Mouse (Mus musculus) thymus, postnatal 25 days (tissue): Measurements from ENCODE around the gene Gys1.
A peak's percentile ranks its signal among the peaks of the same experiment; 100 is the strongest.
"Not testable (repeated sequence)": the region's sequence is repeated elsewhere in the genome, so short reads cannot be mapped to it uniquely, and the experiment has no call there.

Source experiments
- DNase-seq: peaks from one replicate; pipeline ENCODE4 v3.0.0; 2022

Gys1 gene

DNA sequence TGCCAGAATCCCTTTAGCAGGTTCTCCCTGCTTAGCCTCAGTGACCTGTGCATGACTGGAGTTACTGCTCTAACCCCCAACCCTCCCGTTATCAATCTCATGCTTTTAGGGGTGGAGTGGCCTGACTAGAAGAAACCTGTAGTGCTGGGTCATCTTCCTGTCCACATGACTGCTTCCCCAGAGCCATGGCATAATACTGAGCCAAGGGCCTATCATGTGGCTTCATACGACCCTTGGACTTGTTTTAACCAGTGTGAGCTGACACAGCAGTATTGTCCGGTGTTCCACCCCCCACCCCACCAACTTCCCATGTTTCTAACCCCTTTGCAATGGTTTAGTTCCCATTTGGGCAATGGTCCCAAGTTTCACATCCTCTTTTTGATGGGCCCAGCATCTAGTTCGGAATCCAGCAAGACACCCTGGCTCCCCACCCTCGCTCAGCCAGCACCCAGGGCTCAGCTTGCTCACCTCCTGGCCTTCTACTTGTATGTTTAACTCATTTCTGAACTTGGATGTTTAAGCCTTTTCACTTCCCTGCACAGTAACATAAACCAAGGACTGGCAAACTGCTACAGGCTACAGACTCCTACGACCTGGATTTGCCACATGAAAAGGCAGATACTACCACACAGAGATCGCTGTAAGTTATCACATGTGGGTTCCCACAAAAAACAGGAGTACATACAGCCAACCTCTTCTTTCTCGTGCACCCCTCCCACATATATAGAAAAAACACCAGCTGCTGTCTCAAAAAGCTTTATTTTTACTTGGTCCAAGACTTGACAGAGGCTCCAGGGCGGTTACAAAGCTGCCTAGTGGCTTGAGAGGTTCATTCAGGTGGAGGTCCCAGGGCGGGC lies 22.8 kb downstream of the Gys1 start:
- DNase-seq = no peak

DNA sequence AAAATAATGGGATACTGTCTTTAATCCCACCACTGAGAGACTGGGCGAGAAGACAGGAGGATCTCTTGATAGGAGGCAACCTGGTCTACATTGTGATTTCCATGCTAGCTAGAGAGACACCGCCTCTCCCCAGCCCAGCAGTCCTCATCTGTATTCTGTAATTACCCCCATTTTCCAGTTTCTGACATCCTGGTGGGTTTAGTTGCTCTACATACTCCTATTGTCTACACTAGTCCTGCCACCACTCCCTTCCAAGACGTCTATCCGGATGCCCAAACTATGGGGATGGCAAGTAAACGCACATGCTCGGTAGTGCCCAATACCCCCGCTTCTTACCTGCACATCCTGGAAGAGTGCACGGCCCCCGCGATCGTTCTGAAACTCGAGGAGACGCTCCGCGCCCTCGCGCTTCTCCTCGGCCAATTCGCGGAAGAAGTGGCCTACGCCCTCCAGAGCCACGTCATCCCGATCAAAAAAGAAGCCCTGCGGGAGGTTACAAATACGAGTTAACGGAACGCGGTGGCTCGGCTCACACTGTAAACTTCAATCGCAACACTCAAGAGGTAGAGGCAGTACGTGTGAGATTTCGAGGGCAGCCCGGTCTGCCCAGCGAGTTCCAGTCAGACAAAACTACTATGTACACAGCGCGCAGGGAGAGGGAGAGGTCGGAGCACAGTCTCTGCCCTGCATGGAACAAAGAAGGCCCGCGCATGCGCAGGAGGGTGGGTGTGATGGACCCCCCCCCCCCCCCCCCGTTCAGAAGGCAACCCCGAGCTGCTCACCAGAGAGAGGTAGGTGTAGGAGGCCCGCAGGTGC lies 24.3 kb downstream of the Gys1 start:
- peak; percentile 87 for DNase-seq

- DNase-seq = peak; percentile 95
These were observed 25.0 kb downstream of the Gys1 start, which contains the start of gene Ftl1 for GRCm38 (mm10) chr7:45459564-45460140. Ftl1 (minus strand) TSS chr7:45459884.

GRCm38 (mm10) chr7:45460377-45460776 lies 25.7 kb downstream of the Gys1 start:
- DNase-seq = no peak

DNA sequence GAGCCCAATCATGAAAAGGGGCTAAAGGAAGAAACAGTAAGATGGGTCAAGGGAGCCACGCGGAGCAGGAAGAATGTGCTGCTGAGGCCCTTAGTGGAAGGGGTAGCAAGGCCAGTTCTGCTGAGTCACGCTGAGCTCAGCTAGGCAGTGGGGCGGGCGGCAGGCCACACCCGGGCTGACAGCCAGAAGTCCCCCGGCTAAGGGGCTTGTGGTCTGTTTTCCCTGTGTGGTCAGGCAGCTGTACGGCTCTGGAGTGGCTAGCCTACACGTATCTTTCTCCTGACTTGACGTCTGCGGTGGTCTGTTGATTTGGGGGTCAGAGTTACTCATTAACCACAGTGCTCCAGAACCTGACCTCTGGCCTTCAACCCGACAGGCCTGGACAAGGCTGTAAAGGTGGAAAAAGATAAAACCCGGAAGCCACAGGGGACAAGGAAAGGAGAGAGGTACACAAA lies 26.2 kb downstream of the Gys1 start:
- peak; percentile 26 for DNase-seq

GRCm38 (mm10) chr7:45461326-45461725 lies 26.7 kb downstream of the Gys1 start:
- DNase-seq = no peak

- DNase-seq = no peak
These were observed 27.1 kb downstream of the Gys1 start for GRCm38 (mm10) chr7:45461781-45462180.

- no peak for DNase-seq
These were observed 27.7 kb downstream of the Gys1 start for GRCm38 (mm10) chr7:45462325-45462724.

DNA sequence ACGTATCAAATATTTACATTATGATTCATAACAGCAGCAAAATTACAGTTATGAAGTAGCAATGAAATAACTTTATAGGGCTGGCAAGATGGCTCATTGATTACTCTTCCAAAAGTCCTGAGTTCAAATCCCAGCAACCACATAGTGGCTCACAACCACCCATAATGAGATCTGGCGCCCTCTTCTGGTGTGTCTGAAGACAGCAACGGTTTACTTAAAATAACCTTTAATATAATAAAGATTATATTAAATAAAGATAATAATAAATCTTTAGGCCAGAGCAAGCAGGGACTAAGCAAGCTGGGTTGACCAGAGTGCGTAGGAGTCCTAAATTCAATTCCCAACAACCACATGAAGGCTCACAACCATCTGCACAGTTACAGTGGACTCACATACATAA lies 28.2 kb downstream of the Gys1 start:
- DNase-seq = not testable (repeated sequence)

DNA sequence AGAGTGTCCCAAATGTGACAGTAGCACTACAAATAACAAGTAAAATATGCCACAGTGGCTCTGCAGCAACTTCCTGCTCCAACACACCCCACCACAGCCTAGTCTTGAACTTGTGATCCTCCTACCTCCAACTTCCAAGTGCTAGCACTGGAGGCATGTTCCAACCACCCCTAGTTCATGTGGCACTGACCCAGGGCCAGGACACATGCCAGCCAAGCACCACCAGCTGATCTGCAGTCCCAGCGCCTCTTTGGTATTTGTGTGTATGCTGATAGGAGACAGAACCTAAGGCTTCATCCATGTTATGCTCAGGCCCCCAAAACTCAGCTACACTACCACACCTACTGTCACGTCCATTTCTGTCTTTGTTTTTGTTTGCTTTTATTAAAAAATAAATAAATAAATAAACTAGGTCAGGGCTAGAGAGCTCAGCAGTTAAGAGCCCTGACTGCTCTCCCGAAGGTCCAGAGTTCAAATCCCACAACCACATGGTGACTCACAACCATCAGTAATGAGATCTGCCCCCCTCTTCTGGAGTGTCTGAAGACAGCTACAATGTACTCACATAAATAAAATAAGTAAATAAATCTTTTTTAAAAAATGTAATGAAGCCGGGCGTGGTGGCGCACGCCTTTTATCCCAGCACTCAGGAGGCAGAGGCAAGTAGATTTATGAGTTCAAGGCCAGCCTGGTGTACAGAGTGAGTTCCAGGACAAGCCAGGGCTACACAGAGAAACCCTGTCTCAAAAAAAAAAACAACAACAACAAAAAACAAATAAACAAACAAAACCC lies 29.5 kb downstream of the Gys1 start:
- DNase-seq = no peak

- no peak for DNase-seq
These were observed 30.5 kb downstream of the Gys1 start for GRCm38 (mm10) chr7:45465112-45465511.

DNA sequence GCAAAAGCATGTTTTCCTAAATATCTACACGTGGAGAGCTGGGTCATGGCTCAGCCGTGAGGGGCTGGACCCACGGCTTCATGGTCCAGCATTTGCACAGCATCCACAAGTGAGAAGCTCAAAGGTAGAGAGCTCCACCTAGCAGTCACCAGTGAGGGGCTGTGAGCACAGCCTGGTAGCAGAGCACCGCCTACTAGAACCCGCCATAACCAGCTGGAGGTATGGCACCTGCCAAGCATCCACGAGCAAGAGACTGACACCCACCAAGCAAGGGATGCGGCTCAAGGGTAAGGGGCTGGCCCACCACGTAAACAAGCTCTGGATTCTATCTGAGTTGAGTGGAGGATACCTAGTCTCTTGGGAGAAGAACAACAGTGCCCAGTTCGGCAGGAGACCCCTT lies 30.9 kb downstream of the Gys1 start:
- peak; percentile 30 for DNase-seq

GRCm38 (mm10) chr7:45466283-45467089 lies 31.8 kb downstream of the Gys1 start, which contains the start of gene Bax:
Bax (minus strand) TSS chr7:45466898.
- DNase-seq = peak; percentile 88

DNA sequence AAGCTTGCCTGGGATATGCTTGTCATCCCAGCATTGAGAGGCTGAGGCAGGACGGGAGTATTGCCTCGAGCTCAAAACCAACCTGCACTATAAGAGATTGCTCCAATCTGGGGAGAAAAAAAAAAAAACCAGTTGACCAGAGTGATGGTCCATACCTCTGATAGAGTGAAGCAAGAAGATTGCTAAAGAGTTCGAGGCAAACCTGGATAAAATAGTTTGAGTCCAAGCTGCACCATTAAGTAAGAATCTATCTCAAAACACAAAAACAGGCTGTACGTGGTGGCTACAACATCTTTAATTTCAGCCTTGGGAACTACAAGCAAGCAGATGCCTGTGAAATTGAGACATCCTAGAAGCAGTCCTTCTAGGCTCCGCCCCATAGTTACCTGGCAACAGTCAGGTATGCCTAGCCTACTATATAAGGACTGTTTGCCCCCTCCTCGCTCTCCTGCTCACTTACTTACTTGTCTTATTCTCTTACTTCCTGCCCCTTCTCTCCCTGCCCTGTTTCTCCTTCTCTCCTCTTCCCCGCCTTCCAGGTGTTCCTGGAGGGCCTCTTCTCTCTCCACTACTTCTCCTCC lies 32.5 kb downstream of the Gys1 start:
- DNase-seq = no peak

DNA sequence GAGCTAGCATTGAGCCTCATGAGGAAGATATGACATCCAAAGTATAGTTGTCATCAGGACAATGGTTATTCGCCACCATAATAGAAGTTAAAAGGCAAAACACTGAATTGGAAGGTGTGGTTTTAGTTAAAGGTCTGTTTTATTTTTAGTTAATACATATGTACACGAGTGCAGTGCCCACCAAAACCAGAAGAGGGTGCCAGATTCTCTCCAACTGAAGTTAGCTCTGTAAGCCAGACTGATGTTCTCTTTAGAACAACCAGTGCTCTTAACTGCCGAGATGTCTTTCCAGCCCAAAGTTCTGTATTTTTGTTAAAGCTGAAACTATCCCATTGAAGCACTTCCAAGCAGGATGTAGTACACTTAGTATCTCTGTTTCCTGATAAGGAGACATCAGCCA lies 36.2 kb downstream of the Gys1 start:
- DNase-seq = peak; percentile 72

DNA sequence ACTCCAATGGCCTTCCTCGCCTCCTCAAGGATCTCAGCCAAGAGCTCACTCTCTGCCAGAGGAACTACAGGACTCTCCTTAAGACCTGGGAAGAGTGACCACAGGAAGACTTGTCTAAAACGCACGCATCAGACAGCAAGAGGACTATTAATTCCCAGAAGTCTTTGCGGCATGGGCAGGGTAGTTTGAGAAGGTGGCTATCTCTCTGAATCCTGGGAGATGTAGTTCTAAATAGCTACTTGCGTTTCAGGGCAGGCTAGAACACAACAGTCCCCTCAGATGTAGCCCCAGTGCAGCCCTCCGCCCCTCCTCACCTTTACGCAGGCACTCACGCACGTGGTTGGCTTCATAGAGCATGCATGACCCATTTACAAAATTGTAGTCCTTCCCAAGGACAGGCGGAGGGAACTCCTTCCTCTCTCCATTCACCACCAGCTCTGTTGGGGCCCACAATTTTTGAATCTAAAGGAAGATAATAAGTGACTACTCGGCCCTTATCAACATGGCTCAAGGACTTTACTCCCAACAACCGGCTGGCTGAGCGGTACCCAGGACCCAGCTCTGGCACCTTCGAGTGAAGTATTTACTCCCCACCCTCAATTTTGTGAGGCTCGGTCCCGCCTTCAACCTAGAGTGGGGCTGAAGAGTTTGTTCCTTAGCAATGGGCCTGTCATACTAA lies 40.8 kb downstream of the Gys1 start:
- no peak for DNase-seq

GRCm38 (mm10) chr7:45476453-45476852 lies 41.8 kb downstream of the Gys1 start:
- no peak for DNase-seq

GRCm38 (mm10) chr7:45477003-45477402 lies 42.4 kb downstream of the Gys1 start:
- DNase-seq = peak; percentile 69

GRCm38 (mm10) chr7:45478774-45479173 lies 44.1 kb downstream of the Gys1 start:
- no peak for DNase-seq

GRCm38 (mm10) chr7:45480310-45480709 lies 45.7 kb downstream of the Gys1 start:
- DNase-seq = not testable (repeated sequence)
